Mouse (Mus musculus): ENCODE results near the gene Sp3.

- TF ChIP-seq POLR2A (IDR thresholded peaks at IDR 0.05; ENCODE audit: insufficient read length, low read depth) (no peak), SRF (IDR thresholded peaks at IDR 0.05; ENCODE audit: control insufficient read depth, insufficient read length, low read depth) (no peak), MYOG (IDR thresholded peaks at IDR 0.05; ENCODE audit: control insufficient read depth in 1 of 3, insufficient read depth in 1 of 3, insufficient read length in 2 of 3, low read depth in 2 of 3) (no peak), MAX (IDR thresholded peaks at IDR 0.05; ENCODE audit: low read depth) (no peak), TCF12 (IDR thresholded peaks at IDR 0.05; ENCODE audit: insufficient read depth, poor library complexity, severe bottlenecking) (no peak), CEBPB (IDR thresholded peaks at IDR 0.05; ENCODE audit: insufficient read depth, poor library complexity, severe bottlenecking) (no peak), TCF3 (IDR thresholded peaks at IDR 0.05; ENCODE audit: insufficient read length, low read depth) (no peak)
Measured at GRCm38 (mm10) chr2:72965450-72965849, 14.8 kb downstream of the Sp3 start.
